Mouse (Mus musculus): ENCODE measurements around the gene Stxbp3.

- TF ChIP-seq POLR2A (IDR thresholded peaks at IDR 0.05; ENCODE audit: borderline replicate concordance, low read depth, low read length) (no peak), CTCF (IDR thresholded peaks at IDR 0.05; ENCODE audit: low read depth, low read length) (no peak)
These were observed 58.4 kb downstream of the Stxbp3 start for GRCm38 (mm10) chr3:108781884-108782270.
